ENCODE assay signal across 30 mouse cellular contexts in genomic region chr13:45332031-45332430, GRCm38 (mm10). TPM values are rescaled to one million over a fixed set of nuclear protein-coding genes. Genes with fewer than 3 reads are reported as not detected.
DNase-seq lines count a peak whose midpoint lies in the region; ATAC-seq and TF ChIP-seq lines count a peak whose summit lies in the region.
"Had no signal": no experiment of that assay in that cellular context is flagged by ENCODE, and none has a peak within 500 bp of the region (broad histone marks: within the 10 kb centered on the region; RNA-seq: fewer than 3 reads in every experiment).

No protein-coding gene starts in this region.

- DNase-seq in limb, embryonic 14.5 days (ENCODE audit: low spot score) = peak; percentile 62
- no peak for DNase-seq in limb, embryonic 10.5 days (ENCODE audit: low spot score)
- DNase-seq in NIH3T3 (ENCODE audit: low read depth) = peak; percentile 90
- DNase-seq in embryonic facial prominence, embryonic 14.5 days (ENCODE audit: low spot score) = peak; percentile 89
- DNase-seq in urinary bladder, postnatal 4 days (ENCODE audit: low spot score in 2 of 2) = no peak
- DNase-seq: adrenal gland, adult 2 months; adrenal gland, postnatal 14 days; cerebellum, adult 11 months; cerebellum, adult 2 months; cerebellum, adult 9-11 months; cerebellum, postnatal 25 days; embryo, embryonic 11 days; gastrocnemius, postnatal 10 days; gastrocnemius, postnatal 36 days; heart, postnatal 10 days; heart, postnatal 36 days; kidney, adult 18-20 months had no signal

- no peak overlapping the region for H3K9ac ChIP-seq in limb, embryonic 14.5 days (ENCODE audit: low read depth, low read length, severe bottlenecking)
- no peak overlapping the region for H3K9ac ChIP-seq in embryonic facial prominence, embryonic 14.5 days (ENCODE audit: low read depth, low read length)
- H3K9ac ChIP-seq in midbrain, embryonic 16.5 days (ENCODE audit: low read depth, low read length) = no peak overlapping the region
- H3K9ac ChIP-seq: embryonic facial prominence, embryonic 12.5 days; forebrain, embryonic 12.5 days; forebrain, embryonic 15.5 days; heart, embryonic 12.5 days; heart, embryonic 15.5 days; hindbrain, embryonic 14.5 days had no signal

- 0 out of 2 replicates have a peak, but pooled peaks cover 2% of the 10 kb centered on the region for H3K4me1 ChIP-seq in limb, embryonic 14.5 days (ENCODE audit: control insufficient read depth, insufficient read depth, low read length)
- H3K4me1 ChIP-seq in limb, embryonic 10.5 days = peaks cover 8% of the 10 kb centered on the region; the same call in 1 of the 2 replicates
- H3K4me1 ChIP-seq in embryonic facial prominence, embryonic 14.5 days (ENCODE audit: control insufficient read depth, insufficient read depth, low read length) = no peaks in the 10 kb centered on the region; the same call in 1 of the 2 replicates
- no peaks in the 10 kb centered on the region for H3K4me1 ChIP-seq in midbrain, embryonic 16.5 days (ENCODE audit: control insufficient read depth, insufficient read depth, low read length)
- H3K4me1 ChIP-seq: embryonic facial prominence, embryonic 12.5 days; forebrain, embryonic 12.5 days; forebrain, embryonic 15.5 days; heart, embryonic 12.5 days; heart, embryonic 15.5 days; hindbrain, embryonic 10.5 days had no signal

- no peaks in the 10 kb centered on the region for H3K36me3 ChIP-seq in limb, embryonic 14.5 days (ENCODE audit: control insufficient read depth, insufficient read depth, low read length)
- no peaks in the 10 kb centered on the region for H3K36me3 ChIP-seq in limb, embryonic 10.5 days
- no peaks in the 10 kb centered on the region for H3K36me3 ChIP-seq in embryonic facial prominence, embryonic 14.5 days (ENCODE audit: control insufficient read depth, insufficient read depth, low read length)
- no peaks in the 10 kb centered on the region for H3K36me3 ChIP-seq in midbrain, embryonic 16.5 days (ENCODE audit: control insufficient read depth, insufficient read depth, low read length)
- H3K36me3 ChIP-seq: embryonic facial prominence, embryonic 12.5 days; forebrain, embryonic 12.5 days; forebrain, embryonic 15.5 days; heart, embryonic 12.5 days; heart, embryonic 15.5 days; hindbrain, embryonic 10.5 days had no signal

- H3K27me3 ChIP-seq in limb, embryonic 14.5 days (ENCODE audit: control insufficient read depth, insufficient read depth, low read length) = no peaks in the 10 kb centered on the region
- no peaks in the 10 kb centered on the region for H3K27me3 ChIP-seq in limb, embryonic 10.5 days (ENCODE audit: low read depth, poor library complexity, severe bottlenecking)
- no peaks in the 10 kb centered on the region for H3K27me3 ChIP-seq in embryonic facial prominence, embryonic 14.5 days (replicated peaks; ENCODE audit: control insufficient read depth, insufficient read depth, low read length)
- no peaks in the 10 kb centered on the region for H3K27me3 ChIP-seq in midbrain, embryonic 16.5 days (ENCODE audit: control insufficient read depth, insufficient read depth, low read depth, low read length)
- H3K27me3 ChIP-seq: embryonic facial prominence, embryonic 12.5 days; forebrain, embryonic 12.5 days; forebrain, embryonic 15.5 days; heart, embryonic 12.5 days; heart, embryonic 15.5 days had no signal

- H3K27ac ChIP-seq in limb, embryonic 14.5 days (replicated peaks; ENCODE audit: low read depth, low read length) = no peak overlapping the region
- no peak overlapping the region for H3K27ac ChIP-seq in limb, embryonic 10.5 days
- no peak overlapping the region; the same call in 1 of the 2 replicates for H3K27ac ChIP-seq in embryonic facial prominence, embryonic 14.5 days (replicated peaks; ENCODE audit: low read depth, low read length)
- H3K27ac ChIP-seq in midbrain, embryonic 16.5 days (ENCODE audit: low read length) = no peak overlapping the region
- H3K27ac ChIP-seq: forebrain, embryonic 12.5 days; forebrain, embryonic 15.5 days; heart, embryonic 15.5 days; hindbrain, embryonic 10.5 days; hindbrain, embryonic 14.5 days; hindbrain, postnatal 0 days had no signal

- no peak for ATAC-seq in limb, embryonic 14.5 days (ENCODE audit: low FRiP score, low read depth)
- peak; percentile 26; the same call in 1 of the 2 replicates for ATAC-seq in embryonic facial prominence, embryonic 14.5 days (ENCODE audit: low read depth)
- no peak for ATAC-seq in midbrain, embryonic 16.5 days
- ATAC-seq: forebrain, embryonic 15.5 days; hindbrain, postnatal 0 days; inflammation-experienced regulatory T-cells, adult 6 months; intestine, embryonic 16.5 days; Patski had no signal

- H3K4me2 ChIP-seq in limb, embryonic 14.5 days (replicated peaks; ENCODE audit: low read depth, low read length, severe bottlenecking) = no peak overlapping the region
- no peak overlapping the region for H3K4me2 ChIP-seq in embryonic facial prominence, embryonic 14.5 days (ENCODE audit: low read depth, low read length)
- no peak overlapping the region for H3K4me2 ChIP-seq in midbrain, embryonic 16.5 days (ENCODE audit: low read length)
- H3K4me2 ChIP-seq: embryonic facial prominence, embryonic 12.5 days; forebrain, embryonic 12.5 days; forebrain, embryonic 15.5 days; heart, embryonic 12.5 days; heart, embryonic 15.5 days; hindbrain, embryonic 14.5 days had no signal

- no peak overlapping the region for H3K4me3 ChIP-seq in limb, embryonic 14.5 days (replicated peaks; ENCODE audit: low read length)
- no peak overlapping the region for H3K4me3 ChIP-seq in limb, embryonic 10.5 days
- H3K4me3 ChIP-seq in embryonic facial prominence, embryonic 14.5 days (ENCODE audit: low read depth, low read length) = no peak overlapping the region
- no peak overlapping the region for H3K4me3 ChIP-seq in midbrain, embryonic 16.5 days (ENCODE audit: low read depth, low read length)
- H3K4me3 ChIP-seq: embryonic facial prominence, embryonic 12.5 days; erythroblast, embryonic 14.5 days; forebrain, embryonic 12.5 days; forebrain, embryonic 15.5 days; heart, embryonic 12.5 days; heart, embryonic 15.5 days; hindbrain, embryonic 10.5 days had no signal

- no peaks in the 10 kb centered on the region for H3K9me3 ChIP-seq in limb, embryonic 14.5 days (ENCODE audit: control insufficient read depth, low read length)
- H3K9me3 ChIP-seq in limb, embryonic 10.5 days (replicated peaks) = no peaks in the 10 kb centered on the region
- no peaks in the 10 kb centered on the region for H3K9me3 ChIP-seq in embryonic facial prominence, embryonic 14.5 days (ENCODE audit: control insufficient read depth, low read length)
- no peaks in the 10 kb centered on the region; the same call in 1 of the 2 replicates for H3K9me3 ChIP-seq in midbrain, embryonic 16.5 days (replicated peaks; ENCODE audit: control insufficient read depth, low read length, poor library complexity, severe bottlenecking)
- H3K9me3 ChIP-seq: embryonic facial prominence, embryonic 12.5 days; forebrain, embryonic 12.5 days; forebrain, embryonic 15.5 days; heart, embryonic 12.5 days; heart, embryonic 15.5 days; hindbrain, embryonic 10.5 days had no signal

- no peak for TF ChIP-seq POLR2A in limb, embryonic 14.5 days (IDR thresholded peaks at IDR 0.05; ENCODE audit: borderline replicate concordance, extremely low read depth, insufficient read depth, insufficient read length)

- 35% methylated on average over 3 of the region's 3 CpGs for WGBS in limb, embryonic 14.5 days
- 77% methylated on average over 3 of the region's 3 CpGs for WGBS in limb, embryonic 10.5 days
- WGBS in embryonic facial prominence, embryonic 14.5 days = 36% methylated on average over 3 of the region's 3 CpGs
- WGBS in midbrain, embryonic 16.5 days = 94% methylated on average over 3 of the region's 3 CpGs

RNA-seq across cellular contexts. Expression of gene Mylip, which starts 57.5 kb away (rescaled TPM):
- polyA plus RNA-seq in limb, embryonic 14.5 days (2012; rRNA removed) = 29.6 and 34.1 TPM in 2 replicates
- 10.9 and 16.5 TPM in 2 replicates for polyA plus RNA-seq in limb, embryonic 14.5 days (2014; fragmentation: Nextera tagmentation; extraction: Ambion mirVana)
- 10.0 and 17.1 TPM in 2 replicates for polyA plus RNA-seq in limb, embryonic 10.5 days (2016; fragmentation: Nextera tagmentation; extraction: Ambion mirVana)
- polyA plus RNA-seq in embryonic facial prominence, embryonic 14.5 days (2014; fragmentation: Nextera tagmentation; extraction: Ambion mirVana) = 10.4 and 11.2 TPM in 2 replicates
- polyA plus RNA-seq in midbrain, embryonic 16.5 days (2015; fragmentation: Nextera tagmentation; extraction: Ambion mirVana) = 5.6 and 6.6 TPM in 2 replicates

Comparison
In these comparisons a context has a peak if more than half of its experiments do, and no peak if none do; other contexts are left out.
1. DNase-seq: peak in limb, embryonic 14.5 days (single experiment), NIH3T3 (single experiment) and embryonic facial prominence, embryonic 14.5 days (single experiment); none in limb, embryonic 10.5 days (single experiment) and urinary bladder, postnatal 4 days (0 of 2).